Mouse (Mus musculus) myocyte (in vitro differentiated cells): ENCODE data around the gene Cyp2f2.

ENCODE experiments used
- CEBPB ChIP-seq: IDR thresholded peaks from 2 replicates; pipeline ENCODE4 v1.6.1; 2011; ENCODE audit warnings: mild to moderate bottlenecking, moderate library complexity; ENCODE audit not compliant: poor library complexity, insufficient read depth, severe bottlenecking
- E2F4 ChIP-seq: IDR thresholded peaks from one replicate; pipeline ENCODE4 v1.6.1; 2011; ENCODE audit warnings: mild to moderate bottlenecking, control low read depth, moderate library complexity; ENCODE audit not compliant: insufficient read depth
- MAX ChIP-seq: IDR thresholded peaks from one replicate; pipeline ENCODE4 v1.6.1; 2011; ENCODE audit warnings: low read depth, mild to moderate bottlenecking, control low read depth
- MYOD1 ChIP-seq, 3 experiments: IDR thresholded peaks; one replicate each; pipeline ENCODE4 v1.6.1; 2011; ENCODE audit warnings: control low read depth in 2 of 3, low read depth in 2 of 3, mild to moderate bottlenecking in 2 of 3, moderate library complexity in 1 of 3; ENCODE audit not compliant: insufficient read length in 2 of 3, control insufficient read depth in 1 of 3
- MYOG ChIP-seq, 3 experiments: IDR thresholded peaks; one replicate each; pipeline ENCODE4 v1.6.1; 2011; ENCODE audit warnings: control low read depth in 2 of 3, low read depth in 2 of 3, mild to moderate bottlenecking in 2 of 3; ENCODE audit not compliant: insufficient read length in 2 of 3, control insufficient read depth in 1 of 3, insufficient read depth in 1 of 3
- POLR2A ChIP-seq: IDR thresholded peaks from one replicate; pipeline ENCODE4 v1.6.1; 2011; ENCODE audit warnings: low read depth, mild to moderate bottlenecking, control low read depth, moderate library complexity; ENCODE audit not compliant: insufficient read length
- POLR2AphosphoS2 ChIP-seq: IDR thresholded peaks from one replicate; pipeline ENCODE4 v1.6.1; 2011; ENCODE audit warnings: low read depth, control low read depth; ENCODE audit not compliant: insufficient read length
- REST ChIP-seq: IDR thresholded peaks from one replicate; pipeline ENCODE4 v1.6.1; 2011; ENCODE audit warnings: mild to moderate bottlenecking, control low read depth, moderate library complexity; ENCODE audit not compliant: insufficient read depth, insufficient read length
- SRF ChIP-seq: IDR thresholded peaks from one replicate; pipeline ENCODE4 v1.6.1; 2011; ENCODE audit warnings: low read depth; ENCODE audit not compliant: control insufficient read depth, insufficient read length
- TCF12 ChIP-seq: IDR thresholded peaks from one replicate; pipeline ENCODE4 v1.6.1; 2011; ENCODE audit warnings: mild to moderate bottlenecking, control low read depth; ENCODE audit not compliant: poor library complexity, insufficient read depth, severe bottlenecking
- TCF3 ChIP-seq: IDR thresholded peaks from one replicate; pipeline ENCODE4 v1.6.1; 2011; ENCODE audit warnings: low read depth, control low read depth; ENCODE audit not compliant: insufficient read length
- USF1 ChIP-seq: IDR thresholded peaks from one replicate; pipeline ENCODE4 v1.6.1; 2011; ENCODE audit warnings: low read depth, mild to moderate bottlenecking, control low read depth, moderate library complexity

DNA sequence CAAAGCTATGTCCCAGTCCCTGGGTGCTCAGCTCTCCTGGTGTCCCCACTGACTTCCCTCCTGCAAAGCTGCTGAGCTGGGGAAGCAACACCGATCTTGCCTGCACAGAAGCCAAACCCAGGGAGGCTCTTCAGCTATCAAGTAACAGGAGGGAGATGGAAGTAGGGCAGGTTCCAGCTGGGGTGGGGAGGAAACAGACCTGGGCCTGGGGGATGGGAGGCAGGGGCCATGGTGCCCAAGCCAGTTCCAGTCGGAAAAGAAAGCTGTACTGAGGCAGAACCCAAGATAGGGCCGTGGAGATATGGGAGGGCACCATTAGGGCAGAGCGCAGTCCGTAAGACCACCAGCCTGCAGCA lies 43.7 kb downstream of the Cyp2f2 start:
- no peak for TF ChIP-seq CEBPB
- no peak for TF ChIP-seq POLR2A
- no peak for TF ChIP-seq MAX
- no peak for TF ChIP-seq E2F4
- no peak for TF ChIP-seq REST
- TF ChIP-seq TCF3 = no peak
- TF ChIP-seq TCF12 = no peak
- TF ChIP-seq POLR2AphosphoS2 = no peak
- TF ChIP-seq MYOD1 (IDR thresholded peaks at IDR 0.05; ENCODE audit: control insufficient read depth in 1 of 3, insufficient read length in 2 of 3, low read depth in 2 of 3) = no peak
- no peak for TF ChIP-seq SRF
- no peak for TF ChIP-seq USF1
- TF ChIP-seq MYOG (IDR thresholded peaks at IDR 0.05; ENCODE audit: control insufficient read depth in 1 of 3, insufficient read depth in 1 of 3, insufficient read length in 2 of 3, low read depth in 2 of 3) = no peak
